In the genomic region with DNA sequence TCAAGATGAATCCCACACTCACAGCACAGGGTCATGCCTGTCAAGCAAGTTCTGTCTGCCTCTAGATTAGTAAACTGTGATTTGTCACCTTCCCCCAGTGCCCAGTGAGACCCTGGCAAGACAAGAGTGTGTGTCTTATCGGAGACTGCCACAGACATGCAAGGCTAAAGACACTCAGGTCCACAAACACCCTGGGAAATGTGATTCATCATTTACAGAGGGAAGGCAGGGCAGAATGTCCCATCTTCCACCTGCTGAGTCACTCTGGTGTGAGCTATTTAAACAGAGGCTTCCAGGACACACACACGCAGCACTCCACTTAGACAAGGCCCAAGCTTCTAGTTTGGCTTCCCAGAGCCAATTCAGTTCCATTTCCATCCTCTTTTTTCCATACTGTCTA, we compare ENCODE assay signal across 17 mouse cellular contexts. TPM values are rescaled to one million over a fixed set of nuclear protein-coding genes. Genes with fewer than 3 reads are reported as not detected.
DNase-seq lines count a peak whose midpoint lies in the region; ATAC-seq and TF ChIP-seq lines count a peak whose summit lies in the region.
"Had no signal": no experiment of that assay in that cellular context is flagged by ENCODE, and none has a peak within 500 bp of the region (broad histone marks: within the 10 kb centered on the region; RNA-seq: fewer than 3 reads in every experiment).

No protein-coding gene starts in this region.

- peak; percentile 29; the same call in 1 of the 2 replicates for TF ChIP-seq EP300 in lung, postnatal 0 days (IDR thresholded peaks at IDR 0.05)
- no peak for TF ChIP-seq EP300 in stomach, postnatal 0 days (optimal IDR thresholded peaks at IDR 0.05)

- no peaks in the 10 kb centered on the region for H3K27me3 ChIP-seq in lung, postnatal 0 days (replicated peaks; ENCODE audit: insufficient read depth, low read length)
- H3K27me3 ChIP-seq in stomach, postnatal 0 days (ENCODE audit: control insufficient read depth, insufficient read depth, low read length), result no peaks in the 10 kb centered on the region
- H3K27me3 ChIP-seq: embryonic facial prominence, embryonic 12.5 days; limb, embryonic 15.5 days had no signal

- peaks cover 9% of the 10 kb centered on the region; the same call in 1 of the 2 replicates for H3K4me1 ChIP-seq in lung, postnatal 0 days (ENCODE audit: insufficient read depth, low read depth, low read length)
- H3K4me1 ChIP-seq in stomach, postnatal 0 days (replicated peaks; ENCODE audit: control insufficient read depth, insufficient read depth), result 0 out of 2 replicates have a peak, but pooled peaks cover 4% of the 10 kb centered on the region
- H3K4me1 ChIP-seq: embryonic facial prominence, embryonic 12.5 days; forebrain, embryonic 10.5 days; hindbrain, embryonic 10.5 days; midbrain, embryonic 10.5 days had no signal

- H3K4me2 ChIP-seq in lung, postnatal 0 days (replicated peaks; ENCODE audit: low read depth, low read length), result no peak overlapping the region
- H3K4me2 ChIP-seq in stomach, postnatal 0 days (replicated peaks; ENCODE audit: low read depth), result no peak overlapping the region
- H3K4me2 ChIP-seq: embryonic facial prominence, embryonic 12.5 days; limb, embryonic 15.5 days; lung, embryonic 14.5 days had no signal

- peak; percentile 48 for DNase-seq in gastrocnemius, adult 18-20 months (ENCODE audit: low spot score)
- DNase-seq in gastrocnemius, adult 8-10 months (ENCODE audit: low spot score in 2 of 2), result no peak
- no peak for DNase-seq in lung, postnatal 0 days (ENCODE audit: low spot score)
- DNase-seq in lung, postnatal 4 days, result no peak
- peak; percentile 42 to 51 for DNase-seq in adrenal gland, postnatal 36 days
- DNase-seq in stomach, postnatal 0 days (ENCODE audit: low spot score), result no peak
- no peak for DNase-seq in kidney, postnatal 4 days
- DNase-seq in left cerebral cortex, adult 9 months (ENCODE audit: low spot score in 2 of 2), result no peak
- DNase-seq: cerebellum, postnatal 14 days; lung, embryonic 14.5 days; right cerebral cortex, postnatal 14 days had no signal

- WGBS in lung, postnatal 0 days, result 63% methylated on average over 2 of the region's 2 CpGs
- WGBS in stomach, postnatal 0 days, result 63% methylated on average over 2 of the region's 2 CpGs

- no peak for TF ChIP-seq CTCF in lung, postnatal 0 days (IDR thresholded peaks at IDR 0.05)
- no peak for TF ChIP-seq CTCF in stomach, postnatal 0 days (IDR thresholded peaks at IDR 0.05; ENCODE audit: low read depth)

- no peaks in the 10 kb centered on the region for H3K36me3 ChIP-seq in lung, postnatal 0 days (ENCODE audit: insufficient read depth, low read length)
- H3K36me3 ChIP-seq in stomach, postnatal 0 days (ENCODE audit: control insufficient read depth, insufficient read depth, low read length), result no peaks in the 10 kb centered on the region
- H3K36me3 ChIP-seq: embryonic facial prominence, embryonic 12.5 days; forebrain, embryonic 10.5 days; G1E; hindbrain, embryonic 10.5 days; limb, embryonic 15.5 days; midbrain, embryonic 10.5 days had no signal

- H3K4me3 ChIP-seq in lung, postnatal 0 days (ENCODE audit: low read depth, low read length), result no peak overlapping the region
- H3K4me3 ChIP-seq in stomach, postnatal 0 days (ENCODE audit: low read depth, low read length), result no peak overlapping the region
- H3K4me3 ChIP-seq: embryonic facial prominence, embryonic 12.5 days; forebrain, embryonic 10.5 days; hindbrain, embryonic 10.5 days; limb, embryonic 15.5 days; midbrain, embryonic 10.5 days had no signal

- H3K27ac ChIP-seq in lung, postnatal 0 days (ENCODE audit: low read length), result no peak overlapping the region
- no peak overlapping the region for H3K27ac ChIP-seq in stomach, postnatal 0 days (replicated peaks)
- H3K27ac ChIP-seq: embryonic facial prominence, embryonic 12.5 days; forebrain, embryonic 10.5 days; hindbrain, embryonic 10.5 days; limb, embryonic 15.5 days; midbrain, embryonic 10.5 days had no signal

- no peak for ATAC-seq in lung, postnatal 0 days
- ATAC-seq in stomach, postnatal 0 days (ENCODE audit: low FRiP score, low TSS enrichment), result peak; percentile 64

- no peak overlapping the region for H3K9ac ChIP-seq in lung, postnatal 0 days (replicated peaks; ENCODE audit: low read depth)
- no peak overlapping the region for H3K9ac ChIP-seq in stomach, postnatal 0 days (ENCODE audit: low read length)
- H3K9ac ChIP-seq: embryonic facial prominence, embryonic 12.5 days; limb, embryonic 15.5 days; lung, embryonic 14.5 days had no signal

- H3K9me3 ChIP-seq in lung, postnatal 0 days (ENCODE audit: low read length), result no peaks in the 10 kb centered on the region
- no peaks in the 10 kb centered on the region for H3K9me3 ChIP-seq in stomach, postnatal 0 days (ENCODE audit: control insufficient read depth, low read length)
- H3K9me3 ChIP-seq: embryonic facial prominence, embryonic 12.5 days; forebrain, embryonic 10.5 days; G1E; hindbrain, embryonic 10.5 days; limb, embryonic 15.5 days; midbrain, embryonic 10.5 days had no signal

RNA-seq across cellular contexts. Expression of gene Arrdc3, which starts 53.2 kb away (rescaled TPM):
- total RNA-seq in gastrocnemius, adult 18-20 months (2021), result 100 to 1,000 TPM in 1 of 2 experiments, 10 to 100 TPM in 1; 38.6 to 147 TPM
- total RNA-seq in gastrocnemius, adult 8-10 months (2022), result 10 to 100 TPM; 27.5 to 39.1 (median 29.0) TPM
- 59.5 and 62.9 TPM in 2 replicates for polyA plus RNA-seq in lung, postnatal 0 days (2015; fragmentation: Nextera tagmentation; extraction: Ambion mirVana)
- 100 to 1,000 TPM in 1 of 2 experiments, 10 to 100 TPM in 1; 72.9 to 186 TPM for total RNA-seq in adrenal gland, postnatal 36 days (2021)
- 22.1 and 23.4 TPM in 2 replicates for polyA plus RNA-seq in stomach, postnatal 0 days (2015; fragmentation: Nextera tagmentation; extraction: Ambion mirVana)

Comparison
In these comparisons a context has a peak if more than half of its experiments do, and no peak if none do; other contexts are left out.
1. DNase-seq: peak in gastrocnemius, adult 18-20 months (single experiment) and adrenal gland, postnatal 36 days (2 of 2); none in gastrocnemius, adult 8-10 months (0 of 2), lung, postnatal 0 days (single experiment), lung, postnatal 4 days (0 of 2), stomach, postnatal 0 days (single experiment), kidney, postnatal 4 days (0 of 2) and left cerebral cortex, adult 9 months (0 of 2).